23 mouse cellular contexts compared by ENCODE assay signal in the genomic region with DNA sequence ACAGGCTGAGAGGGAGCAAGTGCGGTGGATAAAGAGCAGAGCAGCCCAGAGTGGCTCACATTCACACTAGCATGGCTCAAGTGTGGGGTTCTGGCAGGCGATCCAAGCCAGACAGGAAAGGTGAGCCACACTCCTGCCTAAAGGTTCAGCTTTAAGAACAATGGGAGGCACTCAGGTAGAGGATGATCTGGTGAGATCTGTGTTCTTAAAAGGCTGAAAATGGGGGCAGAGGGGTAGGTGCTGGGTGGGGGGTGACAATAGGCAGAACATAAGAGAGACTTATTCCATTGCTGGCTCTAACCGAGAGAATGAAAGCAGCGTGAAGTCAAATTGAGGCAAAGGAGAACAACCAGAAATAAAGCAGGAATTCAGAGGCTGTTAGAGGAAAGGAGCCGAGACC. TPM values are rescaled to one million over a fixed set of nuclear protein-coding genes. Genes with fewer than 3 reads are reported as not detected.
DNase-seq lines count a peak whose midpoint lies in the region; ATAC-seq lines count a peak whose summit lies in the region.
"Had no signal": no experiment of that assay in that cellular context is flagged by ENCODE, and none has a peak within 500 bp of the region (broad histone marks: within the 10 kb centered on the region; RNA-seq: fewer than 3 reads in every experiment).

No protein-coding gene starts in this region.

- WGBS in heart, embryonic 15.5 days: 76% methylated on average over 5 of the region's 5 CpGs
- 79% methylated on average over 5 of the region's 5 CpGs for WGBS in lung, embryonic 16.5 days

- peak overlapping the region; percentile 38; the same call in 1 of the 2 replicates for H3K27ac ChIP-seq in heart, embryonic 15.5 days
- H3K27ac ChIP-seq in lung, embryonic 16.5 days (ENCODE audit: low read length): peak overlapping the region; percentile 55
- H3K27ac ChIP-seq: forebrain, embryonic 12.5 days; hindbrain, embryonic 12.5 days; hindbrain, postnatal 0 days had no signal

- no peaks in the 10 kb centered on the region for H3K27me3 ChIP-seq in heart, embryonic 15.5 days
- H3K27me3 ChIP-seq in lung, embryonic 16.5 days (ENCODE audit: control insufficient read depth, insufficient read depth, low read depth, low read length): no peaks in the 10 kb centered on the region
- H3K27me3 ChIP-seq: forebrain, embryonic 12.5 days; hindbrain, embryonic 12.5 days had no signal

- H3K4me2 ChIP-seq in heart, embryonic 15.5 days: no peak overlapping the region
- H3K4me2 ChIP-seq in lung, embryonic 16.5 days (ENCODE audit: low read depth, low read length): no peak overlapping the region
- H3K4me2 ChIP-seq: forebrain, embryonic 12.5 days; hindbrain, embryonic 12.5 days had no signal

- no peaks in the 10 kb centered on the region for H3K36me3 ChIP-seq in heart, embryonic 15.5 days
- H3K36me3 ChIP-seq in lung, embryonic 16.5 days (ENCODE audit: control insufficient read depth, insufficient read depth, low read length): no peaks in the 10 kb centered on the region
- H3K36me3 ChIP-seq: forebrain, embryonic 12.5 days; G1E; hindbrain, embryonic 12.5 days had no signal

- ATAC-seq in heart, embryonic 15.5 days (replicated peaks; ENCODE audit: insufficient number of reproducible peaks, insufficient read depth, low FRiP score, low read depth): no peak
- ATAC-seq in lung, embryonic 16.5 days (ENCODE audit: low read depth): peak; percentile 36; the same call in 1 of the 2 replicates
- ATAC-seq: CD4-positive, CD25-positive, alpha-beta regulatory T cell, adult 4 months; forebrain, embryonic 16.5 days; hindbrain, postnatal 0 days had no signal

- no peak overlapping the region for H3K9ac ChIP-seq in heart, embryonic 15.5 days
- H3K9ac ChIP-seq in lung, embryonic 16.5 days (ENCODE audit: low read length): no peak overlapping the region
- H3K9ac ChIP-seq: forebrain, embryonic 12.5 days; hindbrain, embryonic 12.5 days had no signal

- H3K4me3 ChIP-seq in heart, embryonic 15.5 days: no peak overlapping the region
- H3K4me3 ChIP-seq in lung, embryonic 16.5 days (ENCODE audit: low read length): no peak overlapping the region
- H3K4me3 ChIP-seq: forebrain, embryonic 12.5 days; hindbrain, embryonic 12.5 days had no signal

- H3K9me3 ChIP-seq in heart, embryonic 15.5 days (replicated peaks): no peaks in the 10 kb centered on the region
- no peaks in the 10 kb centered on the region for H3K9me3 ChIP-seq in lung, embryonic 16.5 days (ENCODE audit: control insufficient read depth, low read length)
- H3K9me3 ChIP-seq: forebrain, embryonic 12.5 days; G1E; hindbrain, embryonic 12.5 days had no signal

- peak; percentile 66 for DNase-seq in heart, adult 11 months
- no peak for DNase-seq in heart, postnatal 36 days
- DNase-seq in heart, adult 9 months (ENCODE audit: low spot score in 2 of 2): no peak
- no peak for DNase-seq in lung, postnatal 36 days
- DNase-seq in spleen, postnatal 10 days (ENCODE audit: low spot score in 2 of 2): no peak
- DNase-seq: adrenal gland, adult 8-10 months; adrenal gland, postnatal 36 days; B cell, adult 2 months; cerebellum, adult 2 months; cerebellum, postnatal 10 days; gastrocnemius, postnatal 10 days; heart, postnatal 4 days; kidney, adult 11 months had no signal

- intact Hi-C loops in heart, postnatal 36 days (cut with DNase I): no loop called here

- H3K4me1 ChIP-seq in heart, embryonic 15.5 days (replicated peaks): peaks cover 33% of the 10 kb centered on the region
- H3K4me1 ChIP-seq in lung, embryonic 16.5 days (replicated peaks; ENCODE audit: control insufficient read depth, insufficient read depth, low read length): peaks cover 24% of the 10 kb centered on the region
- H3K4me1 ChIP-seq: forebrain, embryonic 12.5 days had no signal

RNA-seq across cellular contexts. Expression of a gene that starts 7.3 kb away (rescaled TPM):
- 1,000 to 10,000 TPM in 1 of 2 experiments, 100 to 1,000 TPM in 1; 760 to 1,125 TPM for total RNA-seq in heart, postnatal 36 days (2021)
- polyA plus RNA-seq in heart, embryonic 15.5 days (2015; fragmentation: Nextera tagmentation; extraction: Ambion mirVana): 38.2 and 51.2 TPM in 2 replicates
- polyA plus RNA-seq in lung, embryonic 16.5 days (2015; fragmentation: Nextera tagmentation; extraction: Ambion mirVana): 1.3 and 1.7 TPM in 2 replicates
- total RNA-seq: hindbrain, postnatal 0 days had no signal
- polyA plus RNA-seq: CD4-positive, CD25-positive, alpha-beta regulatory T cell, adult 4 months; forebrain, embryonic 12.5 days; forebrain, embryonic 16.5 days; frontal cortex, adult 2 months; G1E; hindbrain, embryonic 12.5 days; hindbrain, postnatal 0 days; intestine, embryonic 14.5 days had no signal

Comparison
In these comparisons a context has a peak if more than half of its experiments do, and no peak if none do; other contexts are left out.
1. RNA of a gene that starts 7.3 kb away (polyA plus RNA-seq): 38.2 to 51.2 TPM in heart, embryonic 15.5 days; 1.3 to 1.7 TPM in lung, embryonic 16.5 days; every median in the first group is over 10 times any median in the second.